Mouse (Mus musculus) ES-Bruce4 (cell line): Measurements from ENCODE around the gene Rab11a.

ENCODE experiments used
- CTCF ChIP-seq: IDR thresholded peaks from one replicate; pipeline ENCODE4 v1.8.1; 2011; ENCODE audit warnings: low read depth, low read length
- EP300 ChIP-seq: IDR thresholded peaks from 2 replicates; pipeline ENCODE4 v1.6.1; 2011; ENCODE audit warnings: low read depth, low read length; ENCODE audit not compliant: insufficient read depth
- POLR2A ChIP-seq: IDR thresholded peaks from one replicate; pipeline ENCODE4 v1.8.1; 2011; ENCODE audit warnings: low read length; ENCODE audit not compliant: insufficient read depth

DNA sequence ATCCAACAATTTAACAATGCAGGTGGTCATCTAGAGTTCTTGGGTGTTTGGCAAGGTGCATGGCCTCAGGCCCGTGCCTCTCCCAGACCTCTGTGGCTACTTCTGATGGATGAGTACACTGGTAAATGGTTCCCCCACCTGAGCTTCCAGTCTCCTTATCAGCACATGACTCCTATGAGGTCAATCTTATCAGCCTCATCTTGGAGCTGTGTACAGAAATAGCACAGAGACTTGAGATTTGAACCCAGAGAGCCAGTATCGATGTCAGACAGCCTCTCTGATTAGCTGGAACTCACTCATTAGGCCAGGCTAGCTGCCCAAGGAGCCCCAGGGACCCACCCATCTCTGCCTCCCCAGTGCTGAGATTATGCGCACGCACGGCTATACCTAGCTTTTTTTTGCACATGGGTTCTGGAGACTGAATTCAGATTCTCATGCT is 32.9 kb upstream of the Rab11a start:
- TF ChIP-seq CTCF = no peak
- TF ChIP-seq EP300 = no peak
- no peak for TF ChIP-seq POLR2A
